24 mouse cellular contexts compared by ENCODE assay signal in the genomic region with DNA sequence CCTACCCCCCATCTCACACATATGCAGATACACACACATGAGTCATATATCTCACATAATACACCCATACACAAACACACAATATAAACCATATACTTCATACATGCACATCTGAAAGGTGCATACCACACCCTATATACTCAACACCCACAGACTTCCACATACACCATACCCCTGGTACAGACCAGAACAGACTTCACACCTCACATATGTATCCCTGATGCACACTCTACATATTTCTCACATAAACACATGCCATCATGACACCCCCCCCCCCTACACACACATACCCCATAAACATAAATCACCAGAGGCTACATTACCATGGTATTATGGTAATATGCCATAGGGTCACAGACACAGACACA. TPM values are rescaled to one million over a fixed set of nuclear protein-coding genes. Genes with fewer than 3 reads are reported as not detected.
DNase-seq lines count a peak whose midpoint lies in the region; ATAC-seq lines count a peak whose summit lies in the region.
"Had no signal": no experiment of that assay in that cellular context is flagged by ENCODE, and none has a peak within 500 bp of the region (broad histone marks: within the 10 kb centered on the region; RNA-seq: fewer than 3 reads in every experiment).

No protein-coding gene starts in this region.

- no peak overlapping the region for H3K9ac ChIP-seq in hindbrain, embryonic 13.5 days
- no peak overlapping the region for H3K9ac ChIP-seq in hindbrain, embryonic 12.5 days
- H3K9ac ChIP-seq in forebrain, embryonic 14.5 days (ENCODE audit: low read length) = no peak overlapping the region
- no peak overlapping the region for H3K9ac ChIP-seq in forebrain, embryonic 16.5 days (replicated peaks; ENCODE audit: low read depth, low read length)
- H3K9ac ChIP-seq in midbrain, embryonic 14.5 days (replicated peaks; ENCODE audit: low read length) = no peak overlapping the region
- H3K9ac ChIP-seq: intestine, embryonic 15.5 days; liver, embryonic 14.5 days; lung, embryonic 14.5 days; neural tube, embryonic 13.5 days had no signal

- no peak for DNase-seq in forebrain, embryonic 14.5 days (ENCODE audit: low spot score)
- no peak for DNase-seq in midbrain, embryonic 14.5 days
- DNase-seq in adrenal gland, postnatal 10 days = no peak
- DNase-seq in lung, postnatal 4 days = no peak
- DNase-seq: adrenal gland, adult 2 months; B cell, adult 2 months; cerebellum, adult 11-12 months; kidney, adult 8-10 months; kidney, postnatal 10 days; thymus, postnatal 14 days had no signal

- H3K36me3 ChIP-seq in hindbrain, embryonic 13.5 days = no peaks in the 10 kb centered on the region
- no peaks in the 10 kb centered on the region for H3K36me3 ChIP-seq in hindbrain, embryonic 12.5 days
- H3K36me3 ChIP-seq in forebrain, embryonic 14.5 days (ENCODE audit: control insufficient read depth, insufficient read depth, low read length) = no peaks in the 10 kb centered on the region
- no peaks in the 10 kb centered on the region for H3K36me3 ChIP-seq in forebrain, embryonic 16.5 days (ENCODE audit: control insufficient read depth, insufficient read depth)
- H3K36me3 ChIP-seq in midbrain, embryonic 14.5 days (ENCODE audit: control insufficient read depth, insufficient read depth, low read length) = no peaks in the 10 kb centered on the region
- H3K36me3 ChIP-seq: G1E; heart, embryonic 10.5 days; intestine, embryonic 15.5 days; neural tube, embryonic 13.5 days had no signal

- H3K27me3 ChIP-seq in hindbrain, embryonic 13.5 days = 0 out of 2 replicates have a peak, but pooled peaks cover 2% of the 10 kb centered on the region
- peaks cover 3% of the 10 kb centered on the region; the same call in 1 of the 2 replicates for H3K27me3 ChIP-seq in hindbrain, embryonic 12.5 days
- H3K27me3 ChIP-seq in forebrain, embryonic 14.5 days (replicated peaks; ENCODE audit: control insufficient read depth, insufficient read depth, low read length) = no peaks in the 10 kb centered on the region
- no peaks in the 10 kb centered on the region for H3K27me3 ChIP-seq in forebrain, embryonic 16.5 days (replicated peaks; ENCODE audit: control insufficient read depth, insufficient read depth, low read length)
- H3K27me3 ChIP-seq in midbrain, embryonic 14.5 days (ENCODE audit: control insufficient read depth, insufficient read depth, low read length) = no peaks in the 10 kb centered on the region
- H3K27me3 ChIP-seq: CH12.LX; intestine, embryonic 15.5 days; neural tube, embryonic 13.5 days had no signal

- no peak overlapping the region for H3K4me2 ChIP-seq in hindbrain, embryonic 13.5 days
- H3K4me2 ChIP-seq in hindbrain, embryonic 12.5 days (replicated peaks) = no peak overlapping the region
- no peak overlapping the region for H3K4me2 ChIP-seq in forebrain, embryonic 14.5 days (ENCODE audit: low read length)
- H3K4me2 ChIP-seq in forebrain, embryonic 16.5 days (ENCODE audit: low read length) = no peak overlapping the region
- H3K4me2 ChIP-seq in midbrain, embryonic 14.5 days (ENCODE audit: low read length) = no peak overlapping the region
- H3K4me2 ChIP-seq: intestine, embryonic 15.5 days; lung, embryonic 14.5 days; neural tube, embryonic 13.5 days had no signal

- H3K27ac ChIP-seq in hindbrain, embryonic 13.5 days = no peak overlapping the region
- H3K27ac ChIP-seq in hindbrain, embryonic 12.5 days = no peak overlapping the region
- H3K27ac ChIP-seq in forebrain, embryonic 14.5 days (ENCODE audit: low read depth, low read length) = no peak overlapping the region
- H3K27ac ChIP-seq in forebrain, embryonic 16.5 days (ENCODE audit: low read length) = no peak overlapping the region
- no peak overlapping the region for H3K27ac ChIP-seq in midbrain, embryonic 14.5 days (replicated peaks; ENCODE audit: low read depth, low read length)
- H3K27ac ChIP-seq: heart, embryonic 10.5 days; intestine, embryonic 15.5 days; liver, embryonic 14.5 days; neural tube, embryonic 13.5 days had no signal

- H3K4me1 ChIP-seq in hindbrain, embryonic 13.5 days (replicated peaks) = peaks cover 9% of the 10 kb centered on the region; the same call in 1 of the 2 replicates
- peaks cover 4% of the 10 kb centered on the region; the same call in 1 of the 2 replicates for H3K4me1 ChIP-seq in hindbrain, embryonic 12.5 days
- peaks cover 9% of the 10 kb centered on the region for H3K4me1 ChIP-seq in forebrain, embryonic 14.5 days (ENCODE audit: control insufficient read depth, insufficient read depth, low read length)
- peaks cover 8% of the 10 kb centered on the region for H3K4me1 ChIP-seq in forebrain, embryonic 16.5 days (replicated peaks; ENCODE audit: control insufficient read depth, insufficient read depth, low read length)
- peaks cover 10% of the 10 kb centered on the region; the same call in 1 of the 2 replicates for H3K4me1 ChIP-seq in midbrain, embryonic 14.5 days (ENCODE audit: control insufficient read depth, insufficient read depth, low read length)
- H3K4me1 ChIP-seq: intestine, embryonic 15.5 days; neural tube, embryonic 13.5 days had no signal

- no peaks in the 10 kb centered on the region for H3K9me3 ChIP-seq in hindbrain, embryonic 13.5 days
- H3K9me3 ChIP-seq in hindbrain, embryonic 12.5 days (replicated peaks) = no peaks in the 10 kb centered on the region
- H3K9me3 ChIP-seq in forebrain, embryonic 14.5 days (replicated peaks; ENCODE audit: control insufficient read depth, low read length) = no peaks in the 10 kb centered on the region
- H3K9me3 ChIP-seq in forebrain, embryonic 16.5 days (ENCODE audit: control insufficient read depth, low read length) = no peaks in the 10 kb centered on the region
- no peaks in the 10 kb centered on the region for H3K9me3 ChIP-seq in midbrain, embryonic 14.5 days (ENCODE audit: control insufficient read depth, low read length)
- H3K9me3 ChIP-seq: G1E; heart, embryonic 10.5 days; intestine, embryonic 15.5 days; neural tube, embryonic 13.5 days had no signal

- 0 out of 2 replicates have a peak, but pooled peaks have one; percentile 38 for ATAC-seq in hindbrain, embryonic 13.5 days (ENCODE audit: low FRiP score)
- ATAC-seq in hindbrain, embryonic 12.5 days (ENCODE audit: low FRiP score) = no peak
- peak; percentile 18; the same call in 1 of the 2 replicates for ATAC-seq in forebrain, embryonic 14.5 days
- peak; percentile 3; the same call in 1 of the 2 replicates for ATAC-seq in forebrain, embryonic 16.5 days
- 0 out of 2 replicates have a peak, but pooled peaks have one; percentile 19 for ATAC-seq in midbrain, embryonic 14.5 days (ENCODE audit: low FRiP score, low TSS enrichment)
- ATAC-seq: intestine, embryonic 15.5 days had no signal

- no peak overlapping the region for H3K4me3 ChIP-seq in hindbrain, embryonic 13.5 days
- H3K4me3 ChIP-seq in hindbrain, embryonic 12.5 days = no peak overlapping the region
- H3K4me3 ChIP-seq in forebrain, embryonic 14.5 days (ENCODE audit: low read depth, low read length) = no peak overlapping the region
- no peak overlapping the region for H3K4me3 ChIP-seq in forebrain, embryonic 16.5 days (replicated peaks; ENCODE audit: low read length)
- H3K4me3 ChIP-seq in midbrain, embryonic 14.5 days (replicated peaks; ENCODE audit: low read depth, low read length) = no peak overlapping the region
- H3K4me3 ChIP-seq: heart, embryonic 10.5 days; intestine, embryonic 15.5 days; neural tube, embryonic 13.5 days had no signal

RNA-seq across cellular contexts. Expression of a gene that starts 56.8 kb away (rescaled TPM):
- 22.1 and 23.6 TPM in 2 replicates for polyA plus RNA-seq in hindbrain, embryonic 13.5 days (2015; fragmentation: Nextera tagmentation; extraction: Ambion mirVana)
- polyA plus RNA-seq in hindbrain, embryonic 12.5 days (2016; fragmentation: Nextera tagmentation; extraction: Ambion mirVana) = 31.0 and 31.2 TPM in 2 replicates
- polyA plus RNA-seq in forebrain, embryonic 14.5 days (2014; fragmentation: Nextera tagmentation; extraction: Ambion mirVana) = 85.1 and 102 TPM in 2 replicates
- 69.7 and 90.4 TPM in 2 replicates for polyA plus RNA-seq in forebrain, embryonic 16.5 days (2015; fragmentation: Nextera tagmentation; extraction: Ambion mirVana)
- polyA plus RNA-seq in midbrain, embryonic 14.5 days (2014; fragmentation: Nextera tagmentation; extraction: Ambion mirVana) = 47.8 and 68.9 TPM in 2 replicates
- 1 to 10 TPM in 1 of 2 experiments, under 1 TPM in 1; 0.91 to 1.5 TPM for total RNA-seq in adrenal gland, postnatal 10 days (2021)
- total RNA-seq: adrenal gland, adult 2 months; granulocyte monocyte progenitor cell, adult 5-6 weeks; megakaryocyte-erythroid progenitor cell, adult 5-6 weeks had no signal
- polyA plus RNA-seq: adrenal gland, adult 2 months; heart, embryonic 16.5 days; stomach, embryonic 14.5 days had no signal
